Mouse (Mus musculus) frontal cortex, postnatal 36 days (tissue): Measurements from ENCODE around the gene Hoxb9.

Experiments
- DNase-seq, 2 experiments: peaks; one replicate each; pipeline ENCODE4 v3.0.0; 2022; ENCODE audit warnings: low spot score in 2 of 2

Gene Hoxb9

GRCm38 (mm10) chr11:96284774-96285734, 13.8 kb downstream of the Hoxb9 start:
- DNase-seq: no peak

- no peak for DNase-seq
Observed at GRCm38 (mm10) chr11:96285771-96286738, 14.8 kb downstream of the Hoxb9 start, which contains the start of gene Hoxb7. Hoxb7 (plus strand) TSS chr11:96286623.

- no peak for DNase-seq
Observed at GRCm38 (mm10) chr11:96286739-96287385, 15.6 kb downstream of the Hoxb9 start.

GRCm38 (mm10) chr11:96287411-96287810, 16.2 kb downstream of the Hoxb9 start:
- DNase-seq: no peak

GRCm38 (mm10) chr11:96288455-96289221, 17.4 kb downstream of the Hoxb9 start:
- no peak for DNase-seq

GRCm38 (mm10) chr11:96289293-96289692, 18.0 kb downstream of the Hoxb9 start:
- DNase-seq: no peak

- no peak for DNase-seq
Observed at GRCm38 (mm10) chr11:96289837-96290236, 18.6 kb downstream of the Hoxb9 start.

- no peak for DNase-seq
Observed at GRCm38 (mm10) chr11:96290705-96291355, 19.6 kb downstream of the Hoxb9 start.

GRCm38 (mm10) chr11:96291681-96292564, 20.7 kb downstream of the Hoxb9 start, which contains the start of gene Hoxb6:
Hoxb6 (plus strand) TSS chr11:96292476.
- DNase-seq: no peak

GRCm38 (mm10) chr11:96292565-96293301, 21.5 kb downstream of the Hoxb9 start:
- DNase-seq: no peak

GRCm38 (mm10) chr11:96293302-96293921, 22.2 kb downstream of the Hoxb9 start:
- DNase-seq: no peak

GRCm38 (mm10) chr11:96294245-96295091, 23.2 kb downstream of the Hoxb9 start:
- DNase-seq: peak in 1 of 2 experiments; percentile 35

- DNase-seq: no peak
Observed at GRCm38 (mm10) chr11:96295092-96295835, 24.0 kb downstream of the Hoxb9 start.

GRCm38 (mm10) chr11:96296997-96297396, 25.7 kb downstream of the Hoxb9 start:
- DNase-seq: no peak

- DNase-seq: no peak
Observed at GRCm38 (mm10) chr11:96297428-96297827, 26.2 kb downstream of the Hoxb9 start.

- DNase-seq: no peak
Observed at GRCm38 (mm10) chr11:96297968-96298635, 26.8 kb downstream of the Hoxb9 start.
